Mouse (Mus musculus): ENCODE results near the gene Dcaf1. TPM values are rescaled to one million over a fixed set of nuclear protein-coding genes. Genes with fewer than 3 reads are reported as not detected.
A peak's percentile ranks its signal among the peaks of the same experiment; 100 is the strongest.

Dcaf1 gene
- polyA plus RNA-seq (2012; ENCODE audit: insufficient read depth, low replicate concordance) = 2.0 TPM in 1 of 2 replicates, not detected in the other

- H3K9me3 ChIP-seq = no peaks in the 10 kb centered on the region
- TF ChIP-seq FLI1 (IDR thresholded peaks at IDR 0.05; ENCODE audit: low read length) (no peak), GATA1 (IDR thresholded peaks at IDR 0.05; ENCODE audit: borderline replicate concordance, low read length) (no peak)
- H3K4me1 ChIP-seq = peaks cover 22% of the 10 kb centered on the region; the same call in 1 of the 2 replicates
- no peaks in the 10 kb centered on the region for H3K36me3 ChIP-seq (replicated peaks; ENCODE audit: low read length)
- H3K27me3 ChIP-seq (replicated peaks) = no peaks in the 10 kb centered on the region
- peak within 1 kb of the TSS; percentile 97 for H3K4me3 ChIP-seq (replicated peaks)
Observed at GRCm38 (mm10) chr9:106821618-106822380, at the start of gene Dcaf1. TSS of gene Dcaf1 (plus strand) at chr9:106821874.

DNA sequence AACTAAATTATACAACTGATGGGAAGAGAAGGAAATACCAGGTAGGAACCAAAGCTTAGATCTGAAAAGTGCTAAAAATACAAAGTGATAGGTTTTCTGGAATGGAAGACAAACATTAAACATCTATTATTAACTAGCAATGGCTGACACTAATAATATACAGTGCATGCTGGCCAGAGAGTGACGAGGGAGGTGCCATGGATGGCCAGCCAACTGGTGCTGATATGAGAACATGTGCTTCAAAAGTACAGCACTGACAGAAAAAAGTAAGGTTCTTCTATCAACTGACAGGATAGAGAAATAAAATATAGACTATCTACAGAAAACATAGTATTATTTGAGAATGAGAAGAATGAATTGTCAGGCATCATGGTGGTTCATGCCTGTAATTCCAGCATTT is 45.6 kb upstream of the Dcaf1 start:
- Histone ChIP-seq H3K36me3 (replicated peaks; ENCODE audit: low read length) (no peaks in the 10 kb centered on the region), H3K4me3 (replicated peaks) (no peak overlapping the region), H3K27me3 (replicated peaks) (no peaks in the 10 kb centered on the region), H3K9me3 (no peaks in the 10 kb centered on the region), H3K4me1 (peaks cover 32% of the 10 kb centered on the region)
- TF ChIP-seq GATA1 (IDR thresholded peaks at IDR 0.05; ENCODE audit: borderline replicate concordance, low read length) (no peak), FLI1 (IDR thresholded peaks at IDR 0.05; ENCODE audit: low read length) (no peak)

- Histone ChIP-seq H3K4me1 (peaks cover 25% of the 10 kb centered on the region), H3K27me3 (replicated peaks) (no peaks in the 10 kb centered on the region), H3K36me3 (replicated peaks; ENCODE audit: low read length) (no peaks in the 10 kb centered on the region), H3K9me3 (no peaks in the 10 kb centered on the region), H3K4me3 (replicated peaks) (no peak overlapping the region)
- no peak for TF ChIP-seq GATA1 (IDR thresholded peaks at IDR 0.05; ENCODE audit: borderline replicate concordance, low read length)
- no peak for TF ChIP-seq FLI1 (IDR thresholded peaks at IDR 0.05; ENCODE audit: low read length)
Observed at GRCm38 (mm10) chr9:106777423-106777822, 44.3 kb upstream of the Dcaf1 start.

DNA sequence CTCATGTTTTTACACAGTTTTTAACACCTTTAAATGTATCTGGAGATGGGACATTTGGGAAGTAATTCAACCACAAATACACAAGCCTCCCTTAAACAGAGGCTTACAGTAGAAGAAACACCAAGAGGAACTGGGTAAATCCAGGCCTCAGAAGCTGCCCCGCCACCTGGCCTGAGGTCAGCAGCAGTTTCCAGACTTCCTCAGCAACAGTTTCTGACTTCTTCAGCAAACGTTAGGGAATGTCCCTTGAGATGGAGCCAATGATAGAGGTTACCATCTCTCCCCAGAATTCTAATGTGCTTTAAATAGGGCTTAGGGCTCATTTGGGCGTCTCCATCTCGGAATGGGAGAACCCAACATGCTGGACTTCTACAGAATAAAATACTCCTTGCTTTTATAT is 43.4 kb upstream of the Dcaf1 start:
- H3K4me3 ChIP-seq (replicated peaks) = no peak overlapping the region
- no peaks in the 10 kb centered on the region for H3K9me3 ChIP-seq
- TF ChIP-seq GATA1 (IDR thresholded peaks at IDR 0.05; ENCODE audit: borderline replicate concordance, low read length) (no peak), FLI1 (IDR thresholded peaks at IDR 0.05; ENCODE audit: low read length) (no peak)
- H3K36me3 ChIP-seq (replicated peaks; ENCODE audit: low read length) = no peaks in the 10 kb centered on the region
- no peaks in the 10 kb centered on the region for H3K27me3 ChIP-seq (replicated peaks)
- peaks cover 32% of the 10 kb centered on the region for H3K4me1 ChIP-seq

DNA sequence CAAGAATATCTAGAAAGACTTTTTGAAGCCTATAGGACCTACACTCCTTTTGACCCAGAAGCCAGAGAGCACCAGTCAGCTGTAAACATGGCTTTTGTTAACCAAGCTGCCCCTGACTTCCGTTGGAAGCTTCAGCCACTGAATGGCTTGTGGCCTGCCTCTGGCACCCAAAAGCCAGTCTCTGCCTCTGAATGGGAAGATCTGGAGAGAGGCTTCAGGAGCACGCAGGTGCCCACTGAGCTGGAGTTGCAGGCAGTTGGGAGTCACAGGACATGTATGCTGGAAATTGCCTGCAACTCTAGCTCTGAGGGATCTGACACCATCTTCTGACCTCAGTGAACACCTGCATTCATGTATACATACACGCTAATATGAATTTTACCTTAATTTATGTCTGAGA is 41.6 kb upstream of the Dcaf1 start:
- TF ChIP-seq GATA1 (IDR thresholded peaks at IDR 0.05; ENCODE audit: borderline replicate concordance, low read length) = no peak
- TF ChIP-seq FLI1 (IDR thresholded peaks at IDR 0.05; ENCODE audit: low read length) = no peak
- Histone ChIP-seq H3K4me3 (replicated peaks) (no peak overlapping the region), H3K9me3 (no peaks in the 10 kb centered on the region), H3K4me1 (peaks cover 42% of the 10 kb centered on the region), H3K27me3 (replicated peaks) (no peaks in the 10 kb centered on the region), H3K36me3 (replicated peaks; ENCODE audit: low read length) (no peaks in the 10 kb centered on the region)

- Histone ChIP-seq H3K36me3 (replicated peaks; ENCODE audit: low read length) (no peaks in the 10 kb centered on the region), H3K9me3 (no peaks in the 10 kb centered on the region), H3K27me3 (replicated peaks) (no peaks in the 10 kb centered on the region), H3K4me3 (replicated peaks) (no peak overlapping the region), H3K4me1 (peaks cover 50% of the 10 kb centered on the region)
- TF ChIP-seq FLI1 (IDR thresholded peaks at IDR 0.05; ENCODE audit: low read length) (no peak), GATA1 (IDR thresholded peaks at IDR 0.05; ENCODE audit: borderline replicate concordance, low read length) (no peak)
Observed at GRCm38 (mm10) chr9:106783554-106783953, 38.1 kb upstream of the Dcaf1 start.

DNA sequence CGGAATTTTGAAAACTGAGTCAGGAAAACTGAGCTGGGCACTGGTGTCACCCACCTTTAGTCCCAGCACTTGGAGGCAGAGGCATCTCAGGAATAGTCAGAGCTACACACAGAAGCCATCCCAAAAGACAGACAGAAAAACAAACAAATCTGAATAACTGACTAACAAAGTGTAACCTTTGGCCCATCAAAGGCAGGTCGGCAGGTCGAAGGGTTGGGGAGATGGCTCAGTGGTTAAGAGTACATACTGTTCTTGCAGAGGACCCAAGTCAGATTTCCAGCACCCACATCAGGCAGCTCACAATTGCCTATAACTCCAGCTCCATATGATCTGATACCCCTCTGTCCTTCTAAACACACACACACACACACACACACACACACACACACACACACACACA is 36.5 kb upstream of the Dcaf1 start:
- TF ChIP-seq GATA1 (IDR thresholded peaks at IDR 0.05; ENCODE audit: borderline replicate concordance, low read length) = no peak
- no peak for TF ChIP-seq FLI1 (IDR thresholded peaks at IDR 0.05; ENCODE audit: low read length)
- H3K27me3 ChIP-seq (replicated peaks) = no peaks in the 10 kb centered on the region

DNA sequence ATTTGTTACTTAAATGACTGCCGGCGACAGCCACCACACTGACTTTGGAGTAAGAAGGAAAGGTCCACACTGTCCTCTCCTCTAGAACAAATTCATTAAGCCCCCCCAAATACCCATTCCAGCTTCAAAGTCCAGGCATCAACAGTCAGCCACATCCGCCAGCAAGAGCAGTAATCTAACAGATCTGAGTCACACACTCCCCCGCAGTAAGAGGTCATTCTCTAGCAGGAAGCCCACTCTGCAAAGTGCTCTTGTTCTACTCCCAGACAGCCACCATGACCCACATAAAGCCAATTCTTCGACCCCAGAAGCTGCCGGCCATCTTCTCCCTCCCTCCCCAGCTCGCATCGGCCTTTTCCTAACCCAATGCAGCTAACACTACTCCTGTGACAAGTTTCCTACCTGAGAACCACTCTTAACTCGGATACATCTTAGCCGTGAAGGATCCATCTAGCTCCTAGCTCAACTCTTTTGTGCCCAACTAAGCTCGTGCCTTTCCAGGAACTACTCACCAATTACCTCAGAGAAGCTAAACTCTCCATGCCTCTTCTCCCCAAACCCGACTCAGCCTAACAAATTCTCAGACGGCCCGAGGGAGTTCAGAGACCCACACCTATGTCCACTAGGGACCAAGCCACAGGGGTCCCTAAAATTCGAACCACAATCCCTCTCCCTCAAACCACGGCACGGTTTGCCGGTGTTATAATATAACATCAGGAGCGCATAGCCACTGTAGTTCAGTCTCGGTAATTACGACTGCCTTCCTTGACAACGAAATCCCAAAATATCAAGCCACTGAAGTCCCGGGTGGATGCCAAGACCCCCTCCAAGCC is 33.5 kb upstream of the Dcaf1 start:
- Histone ChIP-seq H3K36me3 (replicated peaks; ENCODE audit: low read length) (no peaks in the 10 kb centered on the region), H3K4me3 (replicated peaks) (peak overlapping the region; percentile 97), H3K27me3 (replicated peaks) (peaks cover 12% of the 10 kb centered on the region), H3K4me1 (peaks cover 36% of the 10 kb centered on the region), H3K9me3 (no peaks in the 10 kb centered on the region)
- TF ChIP-seq GATA1 (IDR thresholded peaks at IDR 0.05; ENCODE audit: borderline replicate concordance, low read length) = no peak
- no peak for TF ChIP-seq FLI1 (IDR thresholded peaks at IDR 0.05; ENCODE audit: low read length)

More for the DNA sequence above, 36.5 kb upstream of the Dcaf1 start:
- H3K4me1 ChIP-seq = peaks cover 43% of the 10 kb centered on the region
- H3K9me3 ChIP-seq = no peaks in the 10 kb centered on the region
- no peak overlapping the region for H3K4me3 ChIP-seq (replicated peaks)
- no peaks in the 10 kb centered on the region for H3K36me3 ChIP-seq (replicated peaks; ENCODE audit: low read length)

DNA sequence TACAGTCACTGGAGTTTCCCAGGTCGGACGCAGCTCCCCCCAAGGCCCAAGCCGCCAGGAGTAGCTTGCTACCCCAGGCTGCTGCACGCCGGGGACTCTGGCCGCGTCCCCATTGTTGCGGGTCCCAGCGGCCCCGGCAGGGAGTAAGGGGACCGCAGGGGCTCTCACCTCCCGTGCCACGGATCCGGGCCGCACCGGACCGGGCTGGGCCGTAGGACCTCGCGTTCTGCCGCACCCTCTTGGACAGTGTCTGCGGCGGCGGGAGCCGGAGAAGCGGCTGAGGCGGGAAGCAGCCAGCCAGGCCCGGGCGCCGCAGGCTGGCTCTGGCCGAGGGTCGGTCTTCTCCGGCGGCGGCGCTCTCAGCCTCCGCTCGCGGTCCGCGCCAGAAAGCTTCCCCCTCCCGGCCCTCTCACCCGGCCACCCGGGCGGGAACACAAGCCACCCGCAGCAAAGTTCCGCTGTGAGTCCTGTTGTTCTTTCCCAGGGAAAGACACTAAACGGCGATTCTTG is 32.8 kb upstream of the Dcaf1 start, which contains the start of gene Rad54l2:
Rad54l2 (minus strand) TSS at position 383 of the 510 bp plus-strand sequence.
- peaks cover 12% of the 10 kb centered on the region for H3K27me3 ChIP-seq (replicated peaks)

More for the DNA sequence above, 32.8 kb upstream of the Dcaf1 start, which contains the start of gene Rad54l2:
- no peaks in the 10 kb centered on the region for H3K36me3 ChIP-seq (replicated peaks; ENCODE audit: low read length)
- H3K4me1 ChIP-seq = peaks cover 30% of the 10 kb centered on the region
- peak within 1 kb of the TSS; percentile 97 for H3K4me3 ChIP-seq (replicated peaks)
- TF ChIP-seq GATA1 (IDR thresholded peaks at IDR 0.05; ENCODE audit: borderline replicate concordance, low read length) = no peak
- no peak for TF ChIP-seq FLI1 (IDR thresholded peaks at IDR 0.05; ENCODE audit: low read length)
- H3K9me3 ChIP-seq = no peaks in the 10 kb centered on the region

Measured in megakaryocyte, embryonic 14.5 days (primary cell).